Mouse (Mus musculus) right cerebral cortex, postnatal 4 days (tissue): ENCODE measurements around the gene Iqsec2.

ENCODE experiments used
- DNase-seq: peaks from one replicate; pipeline ENCODE4 v3.0.0-alpha.2; 2022

The Iqsec2 gene

GRCm38 (mm10) chrX:152143941-152144741 is at the start of gene Iqsec2:
Gene Iqsec2 (plus strand): TSS chrX:152144268.
- DNase-seq: peak; percentile 37

GRCm38 (mm10) chrX:152097572-152097971 is 46.5 kb upstream of the Iqsec2 start:
- DNase-seq: no peak

GRCm38 (mm10) chrX:152121687-152122086 is 22.4 kb upstream of the Iqsec2 start:
- no peak for DNase-seq

- no peak for DNase-seq
Measured at GRCm38 (mm10) chrX:152130777-152131176, 13.3 kb upstream of the Iqsec2 start.

- no peak for DNase-seq
Measured at GRCm38 (mm10) chrX:152132029-152132428, 12.0 kb upstream of the Iqsec2 start.

GRCm38 (mm10) chrX:152135195-152135594 is 8.9 kb upstream of the Iqsec2 start:
- no peak for DNase-seq

DNA sequence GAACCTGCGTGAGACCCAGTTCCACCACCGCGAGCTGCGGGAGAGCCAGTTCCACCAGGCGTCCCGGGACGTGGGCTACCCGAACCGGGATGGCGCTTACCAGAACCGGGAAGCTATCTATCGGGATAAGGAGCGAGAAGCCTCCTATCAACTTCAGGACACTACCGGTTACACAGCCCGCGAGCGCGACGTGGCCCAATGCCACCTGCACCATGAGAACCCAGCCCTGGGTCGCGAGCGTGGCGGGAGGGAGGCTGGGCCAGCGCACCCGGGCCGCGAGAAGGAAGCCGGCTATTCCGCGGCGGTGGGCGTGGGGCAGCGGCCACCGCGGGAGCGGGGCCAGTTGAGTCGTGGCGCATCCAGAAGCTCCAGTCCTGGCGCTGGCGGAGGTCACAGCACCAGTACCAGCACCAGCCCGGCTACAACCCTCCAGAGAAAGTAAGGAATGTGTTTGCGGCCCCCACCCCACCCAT is 710 bp downstream of the Iqsec2 start:
- peak; percentile 14 for DNase-seq

GRCm38 (mm10) chrX:152146150-152146549 is 2.1 kb downstream of the Iqsec2 start:
- DNase-seq: peak; percentile 16

DNA sequence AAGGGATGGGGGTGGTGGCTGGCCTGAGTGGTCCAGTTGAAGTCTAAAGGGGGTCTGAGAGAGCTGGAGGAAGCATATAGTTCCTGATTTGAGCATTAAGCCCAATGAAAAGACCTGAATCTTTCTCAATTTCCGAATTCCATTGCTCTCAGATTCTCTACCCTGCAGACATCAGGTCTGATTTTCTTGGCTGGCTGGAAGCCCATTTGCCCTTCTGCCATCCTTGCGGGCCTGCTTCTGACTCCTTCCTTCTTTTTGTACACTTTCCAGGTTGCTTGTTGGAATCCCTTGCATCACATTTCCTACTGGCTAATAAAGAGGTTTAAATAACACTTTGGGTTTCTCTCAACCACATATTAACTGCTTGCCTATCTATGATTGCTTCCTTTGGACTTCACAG is 2.6 kb downstream of the Iqsec2 start:
- no peak for DNase-seq

DNA sequence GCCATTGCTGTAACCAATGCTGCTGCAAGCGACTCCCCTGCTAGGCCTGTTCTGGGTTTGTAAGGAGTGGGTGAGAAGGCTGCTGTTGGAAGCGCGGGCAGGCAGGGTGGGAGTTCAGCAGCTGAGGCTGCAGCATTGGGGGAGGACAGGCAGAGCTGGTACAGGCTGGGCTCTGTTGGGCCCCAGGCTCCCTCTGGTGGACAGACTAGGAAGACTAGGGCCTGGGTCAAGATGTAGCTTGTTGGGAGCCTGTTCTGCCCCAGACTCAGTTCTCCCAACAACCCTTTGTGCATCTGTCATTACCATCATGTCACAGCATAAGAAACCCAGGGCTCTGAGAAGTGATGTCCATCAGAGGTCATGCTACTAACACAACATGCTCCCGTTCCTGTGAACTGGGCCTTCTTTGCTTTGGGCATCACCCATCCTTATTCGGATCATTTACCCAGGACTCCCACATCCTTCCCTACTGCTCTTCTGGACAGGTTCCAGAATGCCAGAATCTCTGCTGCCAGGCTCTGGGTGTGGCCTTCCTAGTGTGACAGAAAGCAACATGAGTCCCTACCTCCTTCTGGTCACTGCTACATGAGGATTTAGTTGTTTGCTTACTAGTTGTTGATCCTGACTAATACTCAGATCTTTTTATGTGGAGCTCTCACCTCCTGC is 3.5 kb downstream of the Iqsec2 start:
- peak; percentile 59 for DNase-seq

DNA sequence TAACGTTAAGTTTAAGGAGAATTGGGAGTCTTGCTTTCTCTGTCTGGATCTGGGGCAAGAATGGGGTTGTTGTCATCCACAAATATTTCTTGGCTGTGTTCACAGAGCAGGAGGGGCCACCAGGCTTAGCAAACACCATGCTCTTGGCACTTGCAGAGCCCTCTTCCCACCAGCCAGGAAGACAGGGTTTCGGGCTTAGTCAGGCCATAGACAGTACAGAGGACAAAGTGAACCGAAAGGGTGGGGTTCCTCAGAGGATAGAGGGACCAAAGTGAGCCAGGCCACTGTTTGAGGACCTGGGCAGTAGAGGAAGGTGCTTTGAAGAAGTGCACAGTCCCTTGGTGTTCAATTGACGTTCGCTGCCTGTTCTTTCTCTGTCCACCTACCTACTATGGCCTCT is 4.6 kb downstream of the Iqsec2 start:
- no peak for DNase-seq

DNA sequence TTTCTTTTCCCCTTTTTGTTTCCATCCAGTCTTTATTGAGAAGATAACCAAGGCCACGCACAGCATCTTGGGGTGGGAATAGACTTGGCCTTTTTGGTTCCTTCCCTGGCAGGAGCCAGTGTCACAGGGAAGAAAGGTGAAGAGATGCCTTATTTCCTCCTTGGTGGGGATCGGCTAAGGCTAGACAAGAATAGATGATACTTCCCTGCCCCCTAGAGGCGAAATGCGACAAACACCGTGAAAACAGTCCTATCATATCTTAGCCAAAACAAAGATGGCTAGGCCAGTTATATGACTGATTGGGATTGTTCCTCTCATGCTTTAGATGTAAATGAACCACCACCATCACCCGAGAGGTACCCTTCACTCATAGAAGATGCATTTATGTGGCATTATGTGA is 7.6 kb downstream of the Iqsec2 start:
- peak; percentile 58 for DNase-seq

DNA sequence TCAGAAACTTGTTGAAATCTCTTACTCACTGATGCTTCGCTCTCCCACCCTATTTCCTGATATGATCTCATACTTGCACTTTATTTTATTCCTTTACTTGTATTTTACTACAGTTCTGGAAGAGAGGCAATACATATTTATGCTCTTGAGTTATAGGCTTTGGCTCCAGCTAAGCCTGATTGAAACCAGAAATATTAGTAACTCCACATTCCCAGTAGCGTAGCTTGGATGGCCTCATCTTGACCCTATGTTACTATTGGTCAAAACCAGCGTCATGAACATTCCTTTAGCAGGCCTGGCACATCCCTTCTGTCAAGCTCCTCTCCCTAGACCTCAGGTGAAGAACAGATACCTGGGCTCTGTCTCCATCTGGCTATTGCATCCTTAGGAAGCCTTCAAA is 14.2 kb downstream of the Iqsec2 start:
- DNase-seq: no peak

DNA sequence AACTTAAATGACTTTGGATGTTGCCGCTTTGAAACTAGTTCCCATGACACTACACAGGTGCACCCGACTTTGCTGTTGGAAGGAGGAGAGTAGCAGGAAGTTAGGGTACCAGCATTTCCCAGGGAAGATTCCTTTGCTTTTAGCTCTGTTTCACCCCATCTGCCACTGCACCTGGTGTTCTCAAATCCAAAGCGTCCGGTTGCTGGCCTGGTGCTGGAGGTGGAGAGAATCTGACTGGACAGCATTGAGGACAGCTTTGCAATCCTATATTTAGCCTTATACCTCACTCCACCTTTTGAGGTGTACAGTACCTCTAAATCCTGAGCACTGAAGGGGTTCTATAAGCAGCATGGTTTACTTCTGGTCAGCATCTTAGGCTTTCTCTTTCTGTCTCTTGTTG is 17.3 kb downstream of the Iqsec2 start:
- no peak for DNase-seq

DNA sequence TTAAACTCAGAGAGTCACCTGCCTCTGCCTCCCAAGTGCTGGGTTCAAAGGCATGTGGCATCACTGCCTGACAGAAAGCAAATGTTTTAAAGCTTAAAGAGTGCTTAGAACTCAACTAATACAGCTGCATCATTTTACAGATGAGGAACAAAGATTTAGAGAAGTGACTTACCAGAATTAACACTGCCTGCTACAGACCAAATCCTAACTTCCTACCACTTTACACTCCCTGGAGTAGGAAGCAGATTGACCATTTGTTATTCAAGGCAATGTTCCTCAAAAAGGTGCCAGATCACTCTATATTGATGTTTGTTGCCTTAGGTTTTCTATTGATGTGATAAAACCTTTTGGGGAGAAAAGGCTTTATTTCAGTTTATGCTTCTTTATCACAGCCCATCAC is 20.0 kb downstream of the Iqsec2 start:
- no peak for DNase-seq

- no peak for DNase-seq
Measured at GRCm38 (mm10) chrX:152166161-152166560, 22.1 kb downstream of the Iqsec2 start.

DNA sequence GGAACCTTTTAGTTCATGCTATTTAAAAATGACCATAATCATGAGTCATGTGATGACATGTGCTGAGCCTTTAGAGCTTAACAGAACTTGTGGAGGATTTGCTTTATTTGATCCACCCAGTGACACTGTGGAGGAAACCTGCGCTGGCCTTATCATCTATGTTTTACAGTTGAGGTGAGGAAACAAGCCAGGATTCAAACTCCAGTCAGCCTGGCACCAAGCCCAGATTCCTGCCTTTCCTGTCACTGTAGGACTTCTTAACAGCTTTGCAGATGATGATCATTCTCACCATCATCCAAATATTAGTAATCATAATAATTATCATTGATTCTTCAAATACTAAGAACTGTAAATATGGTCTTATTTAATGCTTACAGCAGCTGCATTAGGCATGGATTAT is 24.5 kb downstream of the Iqsec2 start:
- DNase-seq: no peak

DNA sequence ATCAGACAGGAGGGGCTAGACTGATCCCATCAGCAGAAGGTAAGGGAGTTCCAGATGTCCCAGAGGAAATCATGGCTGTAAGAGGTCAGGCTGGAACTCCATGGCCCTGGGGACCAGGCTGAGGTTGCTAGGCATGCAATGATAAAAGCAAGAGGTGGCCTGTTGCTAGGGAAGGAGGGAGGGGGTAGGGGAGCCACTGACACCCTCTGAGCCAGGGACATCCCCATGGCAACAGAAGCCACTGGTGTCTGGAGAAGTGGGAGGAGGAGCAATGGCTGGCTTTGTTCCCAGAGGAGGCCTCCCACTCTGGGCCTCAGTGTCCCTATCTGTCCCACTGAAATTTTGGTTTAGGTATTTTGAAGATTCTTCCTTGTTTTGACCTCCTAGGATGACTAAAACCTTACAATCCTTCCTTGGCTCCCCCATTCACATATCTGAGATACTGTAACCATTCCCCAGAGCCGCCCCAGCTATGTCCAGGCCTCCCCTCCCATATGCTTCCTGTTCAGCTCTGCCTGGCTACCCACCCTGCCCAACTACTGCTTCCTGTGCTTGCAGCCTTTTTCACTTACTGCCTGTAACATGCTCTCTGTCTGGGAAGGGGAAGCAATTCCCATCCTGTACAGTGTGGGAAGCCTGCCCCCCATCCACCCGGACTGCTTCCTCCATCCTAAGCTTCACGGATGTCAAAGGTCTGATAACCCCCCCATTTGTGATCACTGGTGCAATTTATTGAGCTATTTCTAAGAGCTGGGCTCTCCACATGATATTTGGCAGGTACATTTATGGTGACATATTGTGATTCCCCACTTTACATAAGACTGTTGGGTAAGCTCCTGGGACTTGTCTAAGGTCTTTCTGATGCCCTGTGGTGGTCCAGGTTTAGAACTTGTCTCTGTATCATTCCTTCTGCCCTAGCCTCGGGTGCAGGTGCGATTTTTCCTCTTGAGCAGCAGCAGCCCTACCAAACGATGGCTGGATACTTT is 27.3 kb downstream of the Iqsec2 start:
- DNase-seq: no peak

DNA sequence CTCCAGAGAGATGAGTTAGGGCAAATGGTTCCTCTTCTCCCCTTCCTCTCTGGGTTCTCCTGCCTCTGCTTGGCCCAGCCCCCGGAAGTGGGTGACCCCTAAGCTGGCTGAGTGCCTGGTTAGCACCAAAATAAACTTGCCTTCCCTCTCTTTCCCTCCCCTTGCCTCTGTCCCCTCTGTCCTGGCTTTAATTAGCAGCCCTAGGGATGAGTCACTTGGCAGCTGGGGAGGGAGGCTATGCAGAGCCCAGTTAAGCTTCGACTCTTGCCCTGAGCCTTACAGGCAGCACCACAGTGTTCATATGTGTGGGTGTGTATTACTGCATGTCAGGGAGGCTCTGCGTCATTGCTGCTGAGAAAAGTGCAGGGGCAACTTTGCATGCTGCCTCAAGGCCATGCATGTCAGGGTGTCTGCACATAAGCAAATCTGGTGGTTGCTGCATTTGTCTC is 28.4 kb downstream of the Iqsec2 start:
- DNase-seq: no peak

DNA sequence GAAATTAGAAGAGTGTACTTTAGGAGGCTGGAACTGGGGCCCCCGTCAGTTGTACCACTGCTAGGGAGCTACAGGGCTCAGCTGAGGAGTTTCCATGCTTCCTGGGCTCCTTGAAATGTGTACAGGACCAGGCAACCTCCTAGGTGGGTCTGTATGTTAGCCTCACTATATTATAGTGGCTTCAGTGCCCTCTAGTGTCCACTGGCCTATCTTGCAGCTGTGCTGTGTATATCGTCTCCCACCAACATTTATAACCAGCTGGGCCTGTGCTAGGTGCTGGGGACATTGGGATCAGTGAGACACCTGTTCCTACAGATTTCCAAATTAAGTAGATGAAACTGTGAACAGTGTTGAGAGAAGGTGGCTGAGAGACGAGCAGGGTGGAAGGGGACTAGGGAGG is 31.2 kb downstream of the Iqsec2 start:
- peak; percentile 19 for DNase-seq

GRCm38 (mm10) chrX:152177897-152178296 is 33.8 kb downstream of the Iqsec2 start:
- no peak for DNase-seq

DNA sequence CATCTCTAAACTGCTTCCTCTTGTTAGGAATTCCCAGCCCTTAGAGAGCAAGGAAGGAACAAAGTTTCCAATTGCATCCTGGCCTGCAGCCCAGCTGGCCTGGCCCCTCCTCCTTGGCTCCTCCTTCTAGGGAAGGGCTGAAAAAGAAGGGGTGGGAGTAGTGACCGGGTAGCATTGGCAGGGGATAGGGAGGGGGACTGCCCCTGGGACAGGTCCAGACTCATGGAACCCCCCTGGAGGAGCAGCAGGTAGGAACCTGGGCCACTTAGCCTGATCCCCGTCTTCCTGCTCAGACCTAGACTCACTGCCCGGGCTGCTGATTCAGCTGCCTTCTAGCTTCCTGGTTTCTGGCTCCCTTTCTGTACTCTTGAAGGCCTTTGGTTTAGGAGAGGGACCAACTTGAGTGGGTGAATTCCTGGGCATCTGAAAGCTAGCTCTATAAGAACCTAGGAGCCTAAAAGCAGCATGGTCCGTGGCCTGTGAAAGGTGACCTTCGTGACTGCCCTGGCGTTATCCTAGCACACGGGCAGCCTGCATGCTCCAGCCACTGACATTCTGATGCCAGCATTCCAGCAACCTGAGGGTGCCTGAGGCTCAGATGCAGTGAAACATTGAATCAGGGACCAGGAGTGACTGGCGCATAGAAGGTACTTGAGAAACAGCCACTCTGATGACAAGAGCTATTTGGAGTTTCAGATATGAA is 34.9 kb downstream of the Iqsec2 start:
- no peak for DNase-seq
